Mouse (Mus musculus) megakaryocyte progenitor cell, adult 5-6 weeks (primary cell): ENCODE results near the gene Gm4491. TPM values are rescaled to one million over a fixed set of nuclear protein-coding genes. Genes with fewer than 3 reads are reported as not detected.

ENCODE experiments used
- ATAC-seq: replicated peaks from 2 replicates; pipeline ENCODE4 v1.8.0; 2016; ENCODE audit warnings: mild to moderate bottlenecking, moderate TSS enrichment, inconsistent platforms; ENCODE audit not compliant: poor library complexity
- total RNA-seq, 2 experiments: library from RNA; stranded (forward) in 1 of 2; stranded (reverse) in 1 of 2; fragments of 157-497, 149-512 nt in 1 of 2; fragments of 200-1000 nt in 1 of 2; gene quantifications; 2 replicates each; pipeline versions ENCODE4 v1.2.3 to v1.2.4; 2015 to 2017

Gm4491 gene
- total RNA-seq, 2 experiments from 2014 or later: not detected

- ATAC-seq: no peak
Measured at GRCm38 (mm10) chr14:57084180-57084668, 31.5 kb downstream of the Gm4491 start.

GRCm38 (mm10) chr14:57082863-57083262, 32.8 kb downstream of the Gm4491 start:
- ATAC-seq: no peak

- ATAC-seq: no peak
Measured at GRCm38 (mm10) chr14:57075537-57075936, 40.1 kb downstream of the Gm4491 start.

- ATAC-seq: peak; percentile 91
Measured at GRCm38 (mm10) chr14:57069906-57070305, 45.8 kb downstream of the Gm4491 start.

- ATAC-seq: no peak
Measured at GRCm38 (mm10) chr14:57066053-57066452, 49.6 kb downstream of the Gm4491 start.

Other genes with a start within 250 kb of the Gm4491 start
- gene Zmym2, start 229.2 kb downstream of the Gm4491 start, total RNA-seq (2015): 68.5 and 70.2 TPM in 2 replicates
- gene Zmym2, start 229.2 kb downstream of the Gm4491 start, total RNA-seq (2017): 23.9 and 45.6 TPM in 2 replicates
- not detected in 2 replicates for gene Gja3, start 57.8 kb downstream of the Gm4491 start, total RNA-seq (2015)
- gene Gja3, start 57.8 kb downstream of the Gm4491 start, total RNA-seq (2017): not detected in 2 replicates
- 0.10 TPM in 1 of 2 replicates, not detected in the other for gene Gjb2, start 11.2 kb downstream of the Gm4491 start, total RNA-seq (2015)
- not detected in 2 replicates for gene Gjb2, start 11.2 kb downstream of the Gm4491 start, total RNA-seq (2017)
- gene Gjb6, start 17.7 kb upstream of the Gm4491 start, total RNA-seq (2015): not detected in 2 replicates
- not detected in 2 replicates for gene Gjb6, start 17.7 kb upstream of the Gm4491 start, total RNA-seq (2017)